Mouse (Mus musculus): ENCODE data around the gene Mpo.

DNA sequence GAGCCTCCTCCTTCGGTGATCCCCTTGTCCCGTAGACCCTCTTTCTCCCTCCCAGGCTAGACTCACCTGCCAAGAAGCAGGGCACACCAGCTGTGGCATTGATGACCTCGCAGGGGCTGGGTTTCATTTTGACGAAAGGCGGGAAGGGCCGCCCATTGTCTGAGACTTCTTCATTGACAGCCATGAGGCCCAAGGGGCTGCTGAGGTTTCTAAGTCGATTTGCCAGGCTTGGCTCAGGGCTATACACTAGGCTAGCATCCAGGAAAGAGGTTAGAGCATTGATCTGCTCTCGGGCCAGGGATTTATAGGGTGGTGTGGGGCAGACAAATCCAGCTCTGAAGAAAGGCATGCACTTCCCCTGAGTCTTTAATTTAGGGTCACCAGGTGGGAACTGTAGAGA is 21.4 kb downstream of the Mpo start:
- no peak for TF ChIP-seq POLR2A (IDR thresholded peaks at IDR 0.05; ENCODE audit: control insufficient read depth, low read depth, low read length)
- TF ChIP-seq CTCF (IDR thresholded peaks at IDR 0.05; ENCODE audit: control insufficient read depth, insufficient read depth, insufficient replicate concordance, low read depth, low read length): no peak

Data from testis, adult 2 months (tissue).